Mouse (Mus musculus): ENCODE data around the gene Gm4981. TPM values are rescaled to one million over a fixed set of nuclear protein-coding genes. Genes with fewer than 3 reads are reported as not detected.

The Gm4981 gene
- polyA plus RNA-seq, 1 experiment from 2014 or later: not detected

Other genes starting within 250 kb of the Gm4981 start
- not detected in 2 replicates for gene AW822073, start 11.8 kb downstream of the Gm4981 start, polyA plus RNA-seq (2015; fragmentation: Nextera tagmentation; extraction: Ambion mirVana)
- gene Duxf3, start 4.0 kb downstream of the Gm4981 start, polyA plus RNA-seq (2015; fragmentation: Nextera tagmentation; extraction: Ambion mirVana): not detected in 2 replicates
- gene Gcc2, start 18.8 kb upstream of the Gm4981 start, polyA plus RNA-seq (2015; fragmentation: Nextera tagmentation; extraction: Ambion mirVana): 15.3 and 18.8 TPM in 2 replicates
- 83.1 and 85.4 TPM in 2 replicates for gene Lims1, start 86.8 kb upstream of the Gm4981 start, polyA plus RNA-seq (2015; fragmentation: Nextera tagmentation; extraction: Ambion mirVana)
- 18.9 and 19.2 TPM in 2 replicates for gene Ranbp2, start 210.2 kb upstream of the Gm4981 start, polyA plus RNA-seq (2015; fragmentation: Nextera tagmentation; extraction: Ambion mirVana)